Mouse (Mus musculus) limb, embryonic 13.5 days (tissue): ENCODE results near the gene Gm7347. TPM values are rescaled to one million over a fixed set of nuclear protein-coding genes. Genes with fewer than 3 reads are reported as not detected.
"Not testable (repeated sequence)": the region's sequence is repeated elsewhere in the genome, so short reads cannot be mapped to it uniquely, and the experiment has no call there.

ENCODE experiments used
- ATAC-seq: fragments of 200-750 bp; cut with Nextera tagmentation; 2 replicates; pipeline ENCODE4 v1.8.0; 2017; ENCODE audit warnings: low read depth, moderate number of reproducible peaks, moderate TSS enrichment; ENCODE audit not compliant: low FRiP score
- H3K27ac ChIP-seq: fragments of 300-500 bp; sonication (generic); 2 replicates; pipeline ENCODE4 v1.5.1; 2015; ENCODE audit warnings: inconsistent platforms, mild to moderate bottlenecking, moderate library complexity
- H3K27me3 ChIP-seq: fragments of 300-500 bp; sonication (generic); 2 replicates; pipeline ENCODE4 v1.6.1; 2015; ENCODE audit warnings: mild to moderate bottlenecking, inconsistent platforms
- H3K36me3 ChIP-seq: fragments of 300-500 bp; sonication (generic); 2 replicates; pipeline ENCODE4 v1.6.1; 2015; ENCODE audit warnings: inconsistent platforms, mild to moderate bottlenecking, moderate library complexity
- H3K4me1 ChIP-seq: fragments of 300-500 bp; sonication (generic); 2 replicates; pipeline ENCODE4 v1.6.1; 2015; ENCODE audit warnings: inconsistent platforms
- H3K4me2 ChIP-seq: fragments of 300-500 bp; sonication (generic); replicated peaks from 2 replicates; pipeline ENCODE4 v1.6.1; 2015; ENCODE audit warnings: inconsistent platforms, mild to moderate bottlenecking, moderate library complexity
- H3K4me3 ChIP-seq: fragments of 300-500 bp; sonication (generic); 2 replicates; pipeline ENCODE4 v1.5.1; 2015; ENCODE audit warnings: moderate library complexity, mild to moderate bottlenecking, inconsistent platforms
- H3K9ac ChIP-seq: fragments of 300-500 bp; sonication (generic); 2 replicates; pipeline ENCODE4 v1.6.1; 2015; ENCODE audit warnings: mild to moderate bottlenecking, inconsistent platforms
- H3K9me3 ChIP-seq: fragments of 300-500 bp; sonication (generic); 2 replicates; pipeline ENCODE4 v1.6.1; 2016; ENCODE audit warnings: inconsistent platforms
- WGBS: fragments of 180-500 bp; shearing (Covaris S2); methylation state at CpG from one replicate; pipeline ENCODE4 v1.1.7; 2015; 5-methylcytosine and 5-hydroxymethylcytosine counted together
- polyA plus RNA-seq: library from polyadenylated mRNA; unstranded; fragments of >200 nt; fragmentation: Nextera tagmentation; extraction: Ambion mirVana; gene quantifications from 2 replicates; pipeline ENCODE4 v1.2.1, GENCODE M21; 2015

The Gm7347 gene
- polyA plus RNA-seq, result not detected in 2 replicates

DNA sequence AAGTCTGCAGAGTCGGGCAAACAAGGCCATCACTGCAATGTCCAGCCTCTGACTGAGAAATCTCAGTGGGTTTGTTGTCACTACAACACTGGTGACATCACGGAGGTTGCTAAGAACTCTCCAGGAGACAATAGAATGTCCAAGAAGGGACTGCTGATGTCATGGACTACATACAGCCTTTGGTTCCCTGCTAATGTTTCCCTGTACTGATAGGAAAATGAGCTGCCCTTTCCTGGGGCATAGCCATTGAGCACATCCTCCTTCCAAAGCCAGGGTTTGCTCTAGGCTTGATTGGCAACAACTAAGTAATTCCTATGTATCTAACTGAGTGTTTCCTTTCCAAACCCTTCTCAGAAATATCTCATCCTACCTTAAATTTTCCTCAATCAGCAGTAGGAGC, at the start of gene Gm7347:
TSS of gene Gm7347 (minus strand) at position 101 of the 400 bp plus-strand sequence.
- H3K9ac ChIP-seq, ATAC-seq, H3K4me1 ChIP-seq, H3K9me3 ChIP-seq, H3K27me3 ChIP-seq, H3K4me3 ChIP-seq, H3K4me2 ChIP-seq, H3K27ac ChIP-seq, H3K36me3 ChIP-seq: not testable (repeated sequence)
- WGBS, result 100% methylated on average over 1 of the region's 2 CpGs

- not testable (repeated sequence) for ATAC-seq, H3K9me3 ChIP-seq, H3K36me3 ChIP-seq, H3K4me3 ChIP-seq, H3K4me2 ChIP-seq, H3K27me3 ChIP-seq, H3K4me1 ChIP-seq, H3K9ac ChIP-seq, H3K27ac ChIP-seq
- no CpG with 5 or more reads among the region's 3 CpGs for WGBS
These were observed 46.9 kb upstream of the Gm7347 start, which contains the start of gene 5031410I06Rik for GRCm38 (mm10) chr5:26105262-26105661. 5031410I06Rik (minus strand) TSS chr5:26105362.

- not testable (repeated sequence) for H3K27ac ChIP-seq, H3K4me1 ChIP-seq, H3K4me3 ChIP-seq, H3K9me3 ChIP-seq, H3K9ac ChIP-seq, H3K4me2 ChIP-seq, H3K27me3 ChIP-seq, ATAC-seq, H3K36me3 ChIP-seq
- 86% methylated on average over 1 of the region's 1 CpGs for WGBS
These were observed 30.8 kb upstream of the Gm7347 start, which contains the start of gene Gm10471 for GRCm38 (mm10) chr5:26089191-26089590. Gm10471 (minus strand) TSS chr5:26089291.

GRCm38 (mm10) chr5:26079023-26079422, 20.6 kb upstream of the Gm7347 start:
- not testable (repeated sequence) for H3K27me3 ChIP-seq, H3K4me3 ChIP-seq, H3K9ac ChIP-seq, H3K9me3 ChIP-seq, H3K4me1 ChIP-seq, ATAC-seq, H3K4me2 ChIP-seq, H3K36me3 ChIP-seq, H3K27ac ChIP-seq

DNA sequence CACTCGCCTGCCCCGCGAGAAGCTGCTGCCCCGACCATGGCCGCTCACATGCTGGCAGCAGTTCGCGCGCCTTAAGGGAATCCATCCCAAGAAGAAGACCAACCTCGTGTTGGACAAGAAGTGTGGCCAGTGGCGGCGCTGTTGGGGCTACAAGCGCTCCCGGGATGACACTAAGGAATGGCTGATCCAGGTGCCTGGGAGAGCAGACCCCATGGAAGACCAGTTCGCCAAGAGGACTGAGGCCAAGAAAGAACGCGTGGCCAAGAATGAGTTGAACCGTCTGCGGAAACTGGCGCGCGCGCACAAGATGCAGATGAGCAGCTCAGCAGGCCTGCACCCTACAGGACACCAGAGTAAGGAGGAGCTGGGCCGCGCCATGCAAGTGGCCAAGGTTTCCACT, 12.3 kb upstream of the Gm7347 start:
- no peak overlapping the region for H3K4me2 ChIP-seq
- H3K4me1 ChIP-seq, result no peaks in the 10 kb centered on the region
- no peak overlapping the region for H3K4me3 ChIP-seq
- 89% methylated on average over 24 of the region's 24 CpGs for WGBS
- H3K9ac ChIP-seq, result no peak overlapping the region
- H3K36me3 ChIP-seq, result no peaks in the 10 kb centered on the region
- H3K9me3 ChIP-seq, result peaks cover 6% of the 10 kb centered on the region; the same call in 1 of the 2 replicates
- no peak overlapping the region for H3K27ac ChIP-seq
- H3K27me3 ChIP-seq, result no peaks in the 10 kb centered on the region
- no peak for ATAC-seq

- H3K27me3 ChIP-seq, H3K4me3 ChIP-seq, H3K4me2 ChIP-seq, H3K27ac ChIP-seq, H3K4me1 ChIP-seq, H3K36me3 ChIP-seq, H3K9ac ChIP-seq, H3K9me3 ChIP-seq, ATAC-seq: not testable (repeated sequence)
- WGBS, result 70% methylated on average over 2 of the region's 2 CpGs
These were observed 18.9 kb downstream of the Gm7347 start, which contains the start of gene Speer4a for GRCm38 (mm10) chr5:26039458-26039857. Speer4a (minus strand) TSS chr5:26039558.

DNA sequence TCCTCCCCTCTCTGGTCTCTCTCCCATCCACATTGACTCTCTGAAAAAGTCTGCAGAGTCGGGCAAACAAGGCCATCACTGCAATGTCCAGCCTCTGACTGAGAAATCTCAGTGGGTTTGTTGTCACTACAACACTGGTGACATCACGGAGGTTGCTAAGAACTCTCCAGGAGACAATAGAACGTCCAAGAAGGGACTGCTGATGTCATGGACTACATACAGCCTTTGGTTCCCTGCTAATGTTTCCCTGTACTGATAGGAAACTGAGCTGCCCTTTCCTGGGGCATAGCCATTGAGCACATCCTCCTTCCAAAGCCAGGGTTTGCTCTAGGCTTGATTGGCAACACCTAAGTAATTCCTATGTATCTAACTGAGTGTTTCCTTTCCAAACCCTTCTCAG, 35.6 kb downstream of the Gm7347 start, which contains the start of gene Gm5862:
TSS of gene Gm5862 (minus strand) at position 101 of the 400 bp plus-strand sequence.
- no CpG with 5 or more reads among the region's 3 CpGs for WGBS
- not testable (repeated sequence) for H3K4me2 ChIP-seq, H3K36me3 ChIP-seq, H3K27ac ChIP-seq, H3K27me3 ChIP-seq, H3K9ac ChIP-seq, H3K4me3 ChIP-seq, H3K4me1 ChIP-seq, H3K9me3 ChIP-seq, ATAC-seq

DNA sequence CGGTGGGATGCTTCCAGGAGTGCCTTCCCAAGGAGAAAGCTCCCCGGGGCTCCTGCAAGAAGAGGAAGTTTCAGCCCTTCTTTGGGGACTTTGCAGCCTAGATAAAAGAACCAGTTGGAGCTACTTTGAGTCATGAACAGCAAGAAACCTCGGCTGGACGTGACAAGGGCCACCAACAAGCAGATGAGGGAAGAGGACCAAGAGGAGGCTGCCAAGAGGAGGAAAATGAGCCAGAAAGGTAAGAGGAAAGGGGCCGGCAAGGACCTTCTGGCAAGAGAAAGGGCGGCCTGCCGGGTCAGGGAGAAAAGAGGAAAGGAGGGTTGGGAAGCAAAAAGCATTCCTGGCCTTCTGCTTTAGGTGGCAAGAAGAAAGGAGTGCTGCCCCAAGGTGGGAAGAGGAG, 50.7 kb downstream of the Gm7347 start:
- H3K4me2 ChIP-seq, H3K4me3 ChIP-seq, H3K4me1 ChIP-seq, H3K9ac ChIP-seq, H3K9me3 ChIP-seq, H3K27ac ChIP-seq, H3K36me3 ChIP-seq, ATAC-seq: not testable (repeated sequence)
- H3K27me3 ChIP-seq, result peaks cover 17% of the 10 kb centered on the region
- WGBS, result 64% methylated on average over 7 of the region's 7 CpGs

DNA sequence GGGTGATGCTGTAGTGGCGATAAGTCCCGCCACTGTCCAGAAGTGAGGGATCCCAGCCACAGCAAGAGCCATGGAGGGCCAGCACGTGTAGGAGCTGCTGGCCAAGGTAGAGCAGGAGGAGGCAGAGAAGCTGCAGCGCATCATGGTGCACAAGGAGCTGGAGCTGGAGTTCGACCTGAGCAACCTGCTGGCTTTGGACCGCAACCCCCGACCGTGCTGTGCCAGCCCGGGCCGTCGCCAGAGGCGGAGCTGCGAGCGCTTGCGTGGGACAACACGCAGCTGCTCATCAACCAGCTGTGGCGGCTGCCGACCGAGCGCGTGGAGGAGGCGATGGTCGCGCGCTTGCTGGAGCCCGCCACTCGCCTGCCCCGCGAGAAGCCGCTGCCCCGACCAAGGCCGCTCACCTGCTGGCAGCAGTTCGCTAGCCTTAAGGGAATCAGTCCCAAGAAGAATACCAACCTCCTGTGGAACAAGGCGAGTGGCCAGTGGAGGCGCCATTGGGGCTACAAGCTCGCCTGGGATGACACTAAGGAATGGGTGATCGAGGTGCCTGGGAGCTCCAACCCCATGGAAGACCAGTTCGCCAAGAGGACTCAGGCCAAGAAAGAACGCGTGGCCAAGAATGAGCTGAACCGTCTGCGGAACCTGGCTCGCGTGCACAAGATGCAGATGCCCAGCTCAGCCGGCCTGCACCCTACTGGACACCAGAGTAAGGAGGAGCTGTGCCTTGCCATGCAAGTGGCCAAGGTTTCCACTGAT, 51.3 kb downstream of the Gm7347 start:
- H3K27ac ChIP-seq, H3K36me3 ChIP-seq, H3K4me1 ChIP-seq, H3K9me3 ChIP-seq: not testable (repeated sequence)
- peaks cover 17% of the 10 kb centered on the region for H3K27me3 ChIP-seq
- peak overlapping the region; percentile 31 for H3K4me3 ChIP-seq
- peak overlapping the region; percentile 50; the same call in 1 of the 2 replicates for H3K9ac ChIP-seq
- ATAC-seq, result peak; percentile 76
- H3K4me2 ChIP-seq, result peak overlapping the region; percentile 58
- WGBS, result 21% methylated on average over 45 of the region's 45 CpGs

- not testable (repeated sequence) for H3K4me3 ChIP-seq, H3K27ac ChIP-seq, ATAC-seq, H3K9ac ChIP-seq, H3K36me3 ChIP-seq, H3K4me2 ChIP-seq, H3K9me3 ChIP-seq, H3K4me1 ChIP-seq
- 95% methylated on average over 1 of the region's 2 CpGs for WGBS
- peaks cover 17% of the 10 kb centered on the region for H3K27me3 ChIP-seq
These were observed 53.7 kb downstream of the Gm7347 start, which contains the start of gene Gm1979 for GRCm38 (mm10) chr5:26004698-26005097. Gm1979 (minus strand) TSS chr5:26004798.
